Mouse (Mus musculus) megakaryocyte, embryonic 14.5 days (primary cell): ENCODE results near the gene Xkr8. TPM values are rescaled to one million over a fixed set of nuclear protein-coding genes. Genes with fewer than 3 reads are reported as not detected.

ENCODE experiments used
- H3K27me3 ChIP-seq: replicated peaks from 2 replicates; pipeline ENCODE3; 2012; ENCODE audit warnings: inconsistent platforms
- H3K36me3 ChIP-seq: replicated peaks from 2 replicates; pipeline ENCODE3; 2012; ENCODE audit warnings: low read length, inconsistent platforms, mixed read lengths
- H3K4me1 ChIP-seq: 2 replicates; pipeline ENCODE4 v1.6.1; 2012; ENCODE audit warnings: inconsistent platforms
- H3K4me3 ChIP-seq: replicated peaks from 2 replicates; pipeline ENCODE3; 2012; ENCODE audit warnings: moderate library complexity, mild to moderate bottlenecking, inconsistent platforms
- H3K9me3 ChIP-seq: 2 replicates; pipeline ENCODE4 v1.6.1; 2012; ENCODE audit warnings: inconsistent platforms
- FLI1 ChIP-seq: IDR thresholded peaks from 2 replicates; pipeline ENCODE4 v1.6.1; 2012; ENCODE audit warnings: low read length, inconsistent platforms, mixed read lengths
- GATA1 ChIP-seq: IDR thresholded peaks from 3 replicates; pipeline ENCODE4 v1.6.1; 2012; ENCODE audit warnings: mixed read lengths, low read length, inconsistent platforms, borderline replicate concordance
- polyA plus RNA-seq: library from polyadenylated mRNA; stranded (reverse); fragments of >175 nt; gene quantifications from 2 replicates; pipeline ENCODE4 v1.2.3, GENCODE M21; 2012; ENCODE audit warnings: low replicate concordance; ENCODE audit not compliant: insufficient read depth

Xkr8 gene
- polyA plus RNA-seq, 1 experiment: 0.26 TPM

GRCm38 (mm10) chr4:132693366-132693765 is 39.0 kb downstream of the Xkr8 start:
- no peak overlapping the region for H3K4me3 ChIP-seq
- no peaks in the 10 kb centered on the region for H3K4me1 ChIP-seq
- peaks cover 81% of the 10 kb centered on the region for H3K36me3 ChIP-seq
- H3K27me3 ChIP-seq: no peaks in the 10 kb centered on the region
- H3K9me3 ChIP-seq: no peaks in the 10 kb centered on the region
- TF ChIP-seq FLI1 (no peak), GATA1 (no peak)

DNA sequence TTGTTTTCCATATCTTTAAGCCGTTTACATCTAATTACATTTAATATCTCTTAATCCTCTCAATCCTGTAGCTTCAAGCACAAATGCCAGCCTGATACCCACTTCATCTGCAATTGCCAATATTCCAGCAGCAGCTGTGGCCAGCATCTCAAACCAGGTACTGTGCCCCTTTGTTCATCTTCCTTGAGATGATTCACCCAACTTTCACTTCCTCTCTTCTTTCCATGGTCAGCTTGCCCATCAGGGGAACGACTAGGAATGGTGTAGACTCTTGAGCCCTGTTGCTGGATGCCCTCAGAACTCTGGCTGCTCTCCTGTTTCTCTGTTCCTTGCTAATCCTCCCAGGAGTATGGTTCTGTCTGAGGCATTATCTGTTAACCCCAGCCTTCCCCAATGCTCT is 42.7 kb downstream of the Xkr8 start:
- Histone ChIP-seq H3K27me3 (no peaks in the 10 kb centered on the region), H3K4me3 (no peak overlapping the region), H3K9me3 (no peaks in the 10 kb centered on the region), H3K36me3 (peaks cover 77% of the 10 kb centered on the region), H3K4me1 (peaks cover 11% of the 10 kb centered on the region; the same call in 1 of the 2 replicates)
- TF ChIP-seq GATA1 (no peak), FLI1 (no peak)

DNA sequence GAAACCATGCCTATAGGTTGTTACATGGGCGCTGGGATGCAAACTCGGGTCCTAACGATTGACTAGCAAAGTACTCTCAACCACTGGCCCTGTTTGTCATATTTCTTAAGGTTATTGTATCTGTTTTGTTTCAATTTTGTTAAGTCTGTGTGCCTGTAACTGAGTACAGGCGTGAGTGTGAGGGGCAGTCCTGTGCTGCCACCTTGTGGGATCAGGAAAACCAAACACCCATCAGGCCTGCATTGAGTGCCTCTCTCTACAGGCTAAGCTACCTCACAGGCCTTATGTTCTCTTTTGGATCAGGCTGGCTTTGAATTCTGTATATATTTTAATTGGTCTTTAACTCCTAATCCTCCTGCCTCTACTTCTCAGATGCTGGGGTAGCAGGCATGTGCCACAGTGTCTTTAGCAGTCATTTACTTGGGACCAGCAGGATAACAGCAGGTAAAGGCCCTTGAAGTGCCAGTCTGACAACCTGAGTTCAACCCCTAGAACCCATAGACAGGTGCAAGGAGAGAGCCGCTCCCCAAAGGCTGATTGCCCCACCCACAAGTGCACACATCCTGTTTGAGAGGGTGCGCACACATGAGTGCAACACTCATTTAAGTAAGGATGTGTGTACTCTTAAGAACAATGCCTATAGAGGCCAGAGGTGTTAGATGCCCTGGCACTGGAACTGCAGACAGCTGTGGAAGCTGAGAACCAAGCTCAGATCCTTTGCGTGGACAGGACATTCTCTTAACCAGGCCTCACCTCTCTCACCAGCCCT is 55.4 kb downstream of the Xkr8 start:
- Histone ChIP-seq H3K36me3 (peaks cover 92% of the 10 kb centered on the region), H3K4me3 (no peak overlapping the region), H3K9me3 (no peaks in the 10 kb centered on the region), H3K27me3 (no peaks in the 10 kb centered on the region), H3K4me1 (peaks cover 23% of the 10 kb centered on the region)
- TF ChIP-seq GATA1 (no peak), FLI1 (no peak)

Other genes starting within 250 kb of the Xkr8 start
- gene Sesn2, start 222.0 kb downstream of the Xkr8 start, polyA plus RNA-seq: 23.7 and 27.2 TPM in 2 replicates
- gene Atpif1, start 198.9 kb downstream of the Xkr8 start, polyA plus RNA-seq: 55.6 and 352 TPM in 2 replicates
- gene Dnajc8, start 197.0 kb downstream of the Xkr8 start, polyA plus RNA-seq: 96.7 and 198 TPM in 2 replicates
- gene Ptafr, start 168.5 kb downstream of the Xkr8 start, polyA plus RNA-seq: 3.1 TPM in 1 of 2 replicates, not detected in the other
- 2.0 and 2.9 TPM in 2 replicates for gene Eya3, start 93.6 kb downstream of the Xkr8 start, polyA plus RNA-seq
- 0.38 TPM in 1 of 2 replicates, not detected in the other for gene Smpdl3b, start 24.7 kb upstream of the Xkr8 start, polyA plus RNA-seq
- gene Rpa2, start 35.8 kb upstream of the Xkr8 start, polyA plus RNA-seq: 15.4 and 20.1 TPM in 2 replicates
- 0.53 and 20.4 TPM in 2 replicates for gene Themis2, start 63.8 kb upstream of the Xkr8 start, polyA plus RNA-seq
- gene Ppp1r8, start 110.6 kb upstream of the Xkr8 start, polyA plus RNA-seq: 8.9 and 32.6 TPM in 2 replicates
- gene Stx12, start 152.0 kb upstream of the Xkr8 start, polyA plus RNA-seq: 4.9 and 5.3 TPM in 2 replicates
- gene Fam76a, start 190.0 kb upstream of the Xkr8 start, polyA plus RNA-seq: 9.4 and 13.8 TPM in 2 replicates
- 4.8 TPM in 1 of 2 replicates, not detected in the other for gene Fgr, start 241.5 kb upstream of the Xkr8 start, polyA plus RNA-seq